Mouse (Mus musculus) bone marrow, adult 2 months (tissue): Measurements from ENCODE around the gene Lrrc74a.

Experiments used
- CTCF ChIP-seq: fragments of 200-500 bp; IDR thresholded peaks from 2 replicates; pipeline ENCODE4 v1.5.1; 2011; ENCODE audit warnings: low read length, control low read depth; ENCODE audit not compliant: control insufficient read depth, insufficient read depth
- POLR2A ChIP-seq: fragments of 200-500 bp; IDR thresholded peaks from 2 replicates; pipeline ENCODE4 v1.6.1; 2011; ENCODE audit warnings: low read depth, mild to moderate bottlenecking, control low read depth, low read length, borderline replicate concordance; ENCODE audit not compliant: control insufficient read depth

DNA sequence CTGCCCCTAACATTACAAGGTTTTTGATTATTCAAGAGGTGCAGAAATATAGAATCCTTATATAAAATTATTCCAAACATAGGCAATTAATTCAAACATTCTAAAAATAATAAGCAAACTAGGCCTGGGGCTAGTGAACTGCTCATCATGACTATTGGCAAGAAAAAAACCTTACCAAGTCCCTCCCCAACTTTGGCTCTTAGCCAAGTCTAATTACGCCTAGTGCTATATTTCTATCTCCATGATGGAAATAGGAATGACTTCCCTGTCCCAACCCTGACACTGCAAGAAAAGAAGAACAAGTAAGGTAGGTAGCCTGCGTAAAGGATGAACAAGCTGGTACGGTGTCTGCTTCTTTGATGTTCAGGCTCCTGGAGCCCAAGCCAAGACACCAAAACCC lies 31.5 kb upstream of the Lrrc74a start:
- no peak for TF ChIP-seq CTCF
- no peak for TF ChIP-seq POLR2A
